Mouse (Mus musculus): ENCODE data around the gene Adamts7.
A peak's percentile ranks its signal among the peaks of the same experiment; 100 is the strongest.

Gene Adamts7

DNA sequence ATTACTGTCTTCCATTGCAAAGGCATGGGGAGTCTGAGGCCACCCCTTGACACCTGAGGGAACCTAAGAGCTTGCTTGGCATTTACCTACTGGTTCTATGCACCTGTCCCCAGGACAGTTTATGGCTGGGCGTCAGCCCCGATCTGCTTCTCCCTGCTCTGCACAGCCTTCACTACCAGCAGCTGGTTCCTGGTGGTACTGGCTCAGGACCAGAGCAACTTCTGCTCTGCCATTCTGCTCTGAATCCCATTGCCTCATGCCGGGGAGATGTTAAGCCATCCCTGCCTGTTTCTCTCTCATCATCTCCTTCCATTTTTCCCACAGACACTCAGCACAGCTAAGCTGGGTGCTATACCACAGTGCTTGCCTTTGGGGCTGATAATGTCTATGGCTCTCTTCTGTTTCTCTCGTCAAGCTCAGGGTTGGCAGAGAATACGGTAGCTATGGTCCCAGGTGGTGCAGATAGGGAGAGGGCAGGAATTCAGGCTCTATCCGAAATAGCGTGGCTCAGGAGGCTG lies 35.1 kb downstream of the Adamts7 start:
- no peak for DNase-seq (ENCODE audit: low read depth, low spot score)

DNA sequence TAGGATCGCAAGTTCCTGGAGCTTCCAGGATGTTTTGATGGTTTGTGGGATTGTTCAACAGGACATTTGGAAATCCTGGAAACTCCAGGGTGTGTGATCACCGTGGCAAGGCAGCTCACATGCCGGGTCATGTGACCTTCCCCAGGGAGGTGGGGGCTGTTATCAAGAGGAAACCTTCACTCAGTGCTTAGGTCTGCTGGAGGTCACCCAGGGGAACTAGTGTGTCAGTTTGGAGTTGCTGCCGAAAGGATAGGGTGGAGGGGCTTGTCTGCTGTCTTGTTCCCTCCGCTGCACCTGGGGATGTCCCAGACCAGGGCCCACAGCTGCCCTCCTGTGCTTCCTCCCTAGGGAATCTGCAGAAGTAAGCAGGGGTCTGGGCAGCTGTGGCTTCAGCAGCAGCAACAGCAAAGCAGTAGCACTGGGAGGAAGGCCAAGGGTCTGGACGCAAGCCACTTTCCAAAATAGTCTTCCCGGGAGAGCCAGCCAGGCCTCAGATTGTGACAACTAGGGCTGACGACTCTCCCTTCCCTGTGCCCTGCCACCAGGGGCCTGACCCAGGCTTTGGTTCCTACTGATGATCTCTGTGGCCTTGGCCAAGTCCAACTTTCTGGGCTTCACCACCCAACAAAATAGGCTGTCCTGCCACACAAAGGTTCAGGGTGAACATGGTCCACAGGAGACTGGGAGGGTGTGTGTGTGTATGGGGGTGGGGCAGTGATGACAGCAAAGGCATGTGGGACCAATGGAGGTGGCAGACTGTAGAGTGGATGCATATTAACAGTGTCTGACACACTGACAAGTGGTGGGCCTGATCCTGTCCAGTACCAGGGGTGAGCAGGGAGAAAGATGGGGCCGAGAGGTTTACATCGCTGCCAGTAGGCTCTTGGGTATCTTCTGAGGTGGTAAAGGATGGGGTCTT lies 35.9 kb downstream of the Adamts7 start:
- peak; percentile 62 for DNase-seq (ENCODE audit: low read depth, low spot score)

DNA sequence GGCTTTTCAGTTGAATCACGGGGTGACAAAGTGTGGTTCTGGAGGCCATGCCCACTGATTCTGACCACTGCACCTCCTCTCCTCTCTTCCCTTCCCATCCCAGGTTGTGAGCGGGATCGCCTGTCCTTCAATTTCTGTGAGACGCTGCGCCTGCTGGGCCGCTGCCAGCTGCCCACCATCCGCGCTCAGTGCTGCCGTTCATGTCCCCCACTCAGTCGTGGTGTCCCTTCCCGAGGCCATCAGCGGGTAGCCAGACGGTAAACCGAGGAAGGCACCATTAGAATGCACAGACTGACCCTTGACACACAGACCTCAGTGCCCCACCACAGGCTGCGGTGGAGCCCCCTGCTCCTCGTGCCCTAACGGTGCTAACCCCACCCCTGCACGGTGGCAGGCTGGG lies 36.7 kb downstream of the Adamts7 start:
- DNase-seq (ENCODE audit: low read depth, low spot score) = no peak

DNA sequence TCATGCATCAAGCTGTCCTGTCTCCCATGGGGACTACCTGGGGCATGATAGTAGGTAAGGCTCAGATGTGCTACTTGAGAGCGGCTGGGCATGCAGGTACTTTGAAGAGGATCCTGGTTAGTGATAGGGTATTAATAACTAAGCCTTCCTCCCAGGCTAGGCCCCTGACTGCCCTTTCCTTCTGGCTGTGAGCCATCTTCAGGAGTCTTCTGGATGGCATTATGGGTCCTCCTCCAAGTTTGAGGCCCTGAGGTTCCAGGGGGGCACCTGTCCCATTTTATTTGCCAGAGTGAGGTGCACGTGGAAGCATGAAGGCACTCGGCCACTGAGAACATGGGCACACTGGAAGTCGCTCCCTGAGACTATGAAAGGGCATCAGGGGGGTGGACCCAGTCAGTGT lies 37.6 kb downstream of the Adamts7 start:
- no peak for DNase-seq (ENCODE audit: low read depth, low spot score)

DNA sequence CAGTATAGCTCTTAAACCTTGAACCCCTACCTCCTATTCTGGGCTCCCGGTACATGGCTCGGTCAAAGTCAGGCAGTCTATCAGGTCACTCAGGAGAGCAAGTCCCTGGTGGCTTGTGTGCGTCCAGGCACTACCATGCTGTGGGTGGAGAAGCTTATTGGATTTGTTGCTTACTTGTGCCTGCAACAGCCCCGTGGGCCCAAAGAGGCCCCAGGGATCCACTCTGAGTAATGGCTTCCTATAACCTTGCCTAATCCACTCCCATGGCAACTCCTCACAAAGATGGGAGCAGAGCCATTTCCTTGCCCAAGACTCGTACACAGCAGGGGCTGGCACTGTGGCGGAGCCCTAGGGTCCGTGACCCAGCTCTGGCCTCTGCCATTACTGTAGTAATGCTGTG lies 38.2 kb downstream of the Adamts7 start:
- no peak for DNase-seq (ENCODE audit: low read depth, low spot score)

DNA sequence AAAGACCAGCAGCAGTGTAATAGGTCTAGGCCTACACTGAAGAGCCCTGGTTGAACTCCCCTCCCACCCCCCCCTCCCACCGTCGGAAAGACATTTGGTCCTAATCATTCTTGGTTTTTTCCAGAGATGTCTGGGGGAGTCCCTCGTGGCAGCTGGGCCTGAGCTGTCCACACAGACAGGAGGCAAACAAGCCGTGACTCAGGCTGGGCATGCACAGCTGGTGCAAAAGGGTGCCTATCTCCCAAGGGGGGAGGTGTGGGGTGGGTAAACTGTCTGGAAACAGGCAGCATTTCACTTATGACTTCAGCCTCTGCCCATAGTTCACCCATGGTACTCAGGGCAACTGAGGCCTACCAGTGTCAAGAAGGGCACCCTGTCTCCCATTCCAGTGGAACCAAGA lies 38.7 kb downstream of the Adamts7 start:
- no peak for DNase-seq (ENCODE audit: low read depth, low spot score)

DNA sequence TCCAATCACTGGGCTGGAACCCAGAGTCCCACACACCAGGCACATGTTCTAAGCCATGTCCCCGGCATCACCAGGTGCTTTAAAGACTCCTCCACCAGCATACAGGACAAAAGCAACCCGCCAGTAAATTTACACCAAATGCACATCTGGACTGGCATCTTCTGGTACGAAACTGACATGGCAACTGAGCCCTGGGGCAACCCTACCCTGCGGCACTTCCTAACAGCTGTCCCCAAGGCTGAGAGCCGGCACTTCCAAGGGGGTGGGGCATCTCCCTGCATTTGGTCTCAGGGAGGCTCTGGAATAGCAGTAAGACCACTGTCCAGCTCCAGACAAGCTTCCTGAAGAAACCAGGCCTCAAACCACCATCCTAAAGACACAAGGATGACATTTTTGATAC lies 40.4 kb downstream of the Adamts7 start:
- DNase-seq (ENCODE audit: low read depth, low spot score) = peak; percentile 7

DNA sequence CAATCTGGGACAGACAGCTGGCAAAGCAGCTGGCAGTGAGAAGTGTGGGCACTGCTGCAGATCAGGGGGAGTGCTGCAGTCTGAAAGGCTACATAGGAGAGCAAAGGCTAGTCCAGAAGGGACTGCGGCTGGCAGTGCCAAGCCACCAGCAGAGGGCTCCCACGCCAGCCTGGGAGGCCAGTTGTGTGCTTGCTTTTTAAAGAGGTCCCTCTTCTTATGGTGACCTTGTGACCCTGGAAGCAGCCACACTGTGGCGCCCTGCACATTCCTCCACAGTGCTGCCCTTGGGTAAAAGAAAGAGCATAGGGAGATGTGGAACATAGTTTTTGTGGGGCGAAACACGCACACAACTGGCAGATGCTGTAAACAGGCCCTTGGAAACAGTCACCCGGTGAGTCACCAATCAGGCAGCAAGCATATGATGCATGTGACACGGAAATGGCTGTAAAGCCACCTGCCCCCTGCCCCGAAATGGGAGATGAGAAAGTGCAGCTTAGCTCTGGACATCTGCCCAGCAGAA lies 41.6 kb downstream of the Adamts7 start:
- DNase-seq (ENCODE audit: low read depth, low spot score) = peak; percentile 33

DNA sequence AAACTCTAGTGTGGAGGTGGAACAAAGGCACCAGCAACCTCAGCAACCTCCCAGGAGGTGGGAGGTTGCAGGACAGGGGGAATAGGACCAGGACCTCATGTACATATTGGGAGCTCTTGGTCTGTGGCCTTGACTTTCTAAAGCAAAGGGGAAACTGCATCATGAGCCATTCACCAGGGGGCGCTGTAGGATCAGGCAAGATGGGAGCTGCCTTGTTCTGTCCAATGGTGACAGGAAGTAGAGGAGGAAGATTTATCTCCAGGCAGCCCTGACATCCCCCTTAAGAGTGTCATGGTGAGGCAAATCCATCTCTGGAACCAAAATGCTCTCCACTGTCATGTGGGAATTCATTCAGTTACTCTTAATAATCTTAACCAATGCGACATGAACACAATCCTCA lies 43.6 kb downstream of the Adamts7 start:
- peak; percentile 87 for DNase-seq (ENCODE audit: low read depth, low spot score)

DNA sequence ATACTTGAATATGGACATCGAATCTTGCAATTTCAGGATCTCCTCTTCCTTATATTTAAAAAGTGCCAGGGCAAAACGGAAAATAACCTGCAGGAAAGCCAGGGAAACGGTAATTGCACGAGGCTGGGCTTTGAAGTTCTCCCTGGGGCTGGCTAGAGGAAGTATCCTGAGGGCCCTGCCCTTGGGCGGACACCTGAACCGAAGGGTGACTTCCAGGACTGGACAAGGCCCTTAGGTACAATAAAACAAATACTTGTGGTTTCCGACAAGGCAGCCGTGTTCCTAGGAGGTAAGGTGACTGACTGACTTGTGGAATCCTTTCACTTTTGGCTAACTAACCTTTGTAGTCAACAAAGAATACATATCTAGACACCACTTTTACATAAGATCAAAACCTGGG lies 44.9 kb downstream of the Adamts7 start:
- DNase-seq (ENCODE audit: low read depth, low spot score) = no peak

DNA sequence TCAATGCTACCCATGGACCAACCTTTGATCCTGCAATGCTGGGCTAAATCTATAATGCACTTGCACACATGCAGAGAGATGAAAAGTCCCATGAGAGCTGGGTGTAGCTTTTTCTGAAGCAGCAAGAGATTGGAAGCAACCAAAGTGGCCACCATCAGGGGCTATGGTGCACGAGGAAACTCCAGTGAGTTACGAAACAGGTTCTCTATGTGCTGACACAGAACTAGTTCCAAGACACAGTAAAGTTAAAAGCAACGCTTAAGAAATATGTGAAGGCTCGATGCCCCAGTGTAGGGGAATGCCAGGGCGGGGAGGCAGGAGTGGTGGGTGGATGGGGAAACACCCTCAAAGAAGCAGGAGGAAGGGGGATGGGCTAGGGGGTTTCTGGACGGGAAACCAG lies 45.8 kb downstream of the Adamts7 start:
- no peak for DNase-seq (ENCODE audit: low read depth, low spot score)

DNA sequence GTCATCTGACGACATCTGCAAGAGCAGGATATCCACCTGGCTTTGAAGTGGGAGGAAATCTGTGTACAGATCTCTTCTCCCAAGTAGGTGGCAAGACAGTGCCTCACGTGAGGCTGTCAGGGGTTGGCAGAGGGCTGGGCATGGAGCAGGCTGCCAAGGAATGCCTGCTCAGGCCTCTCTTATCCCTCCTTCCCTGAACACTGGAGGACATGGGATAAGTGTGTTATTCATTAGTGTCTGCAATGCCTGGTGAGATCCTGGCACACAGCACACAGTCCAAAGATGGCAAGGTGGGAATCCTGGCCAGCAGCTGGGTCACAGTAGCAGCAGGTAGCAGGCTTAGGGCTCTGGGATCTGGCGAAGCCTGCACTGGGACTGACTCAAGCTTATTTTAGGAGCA lies 50.3 kb downstream of the Adamts7 start:
- DNase-seq (ENCODE audit: low read depth, low spot score) = no peak

DNA sequence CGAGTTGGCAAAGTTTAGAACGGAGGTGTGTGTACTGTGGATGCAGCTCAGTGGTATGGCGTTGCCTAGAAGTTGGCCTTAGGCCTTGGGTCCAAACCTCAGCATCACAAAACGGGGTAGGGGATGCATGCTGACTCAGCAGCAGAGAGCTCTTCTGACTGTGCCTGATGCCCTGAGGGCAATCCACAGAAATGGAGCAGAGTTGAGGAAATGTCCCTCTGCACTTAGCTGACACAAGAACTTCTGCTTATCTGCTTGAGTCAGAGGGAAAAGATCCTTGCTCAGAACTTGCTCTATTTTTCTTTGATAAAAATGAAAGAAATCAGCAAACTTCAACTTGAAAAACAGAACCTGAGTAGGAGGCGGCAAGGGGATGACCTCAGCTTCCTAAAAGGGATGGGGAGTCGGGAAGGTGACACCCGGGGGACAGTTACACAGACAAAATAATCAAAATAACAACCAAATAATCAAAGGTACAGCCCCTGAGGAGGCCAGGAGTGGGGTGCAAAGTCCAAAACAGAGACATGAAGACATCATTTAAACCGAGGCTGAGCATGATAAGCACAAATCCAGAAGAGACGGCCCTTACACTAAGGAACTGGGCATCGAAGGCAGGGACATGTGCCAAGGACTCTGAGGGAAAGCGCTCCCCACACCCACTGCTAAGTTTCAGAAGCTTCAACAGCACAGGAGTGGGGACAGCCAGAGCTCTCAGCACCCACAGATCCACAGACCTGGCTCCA lies 53.6 kb downstream of the Adamts7 start:
- DNase-seq (ENCODE audit: low read depth, low spot score) = peak; percentile 35

DNA sequence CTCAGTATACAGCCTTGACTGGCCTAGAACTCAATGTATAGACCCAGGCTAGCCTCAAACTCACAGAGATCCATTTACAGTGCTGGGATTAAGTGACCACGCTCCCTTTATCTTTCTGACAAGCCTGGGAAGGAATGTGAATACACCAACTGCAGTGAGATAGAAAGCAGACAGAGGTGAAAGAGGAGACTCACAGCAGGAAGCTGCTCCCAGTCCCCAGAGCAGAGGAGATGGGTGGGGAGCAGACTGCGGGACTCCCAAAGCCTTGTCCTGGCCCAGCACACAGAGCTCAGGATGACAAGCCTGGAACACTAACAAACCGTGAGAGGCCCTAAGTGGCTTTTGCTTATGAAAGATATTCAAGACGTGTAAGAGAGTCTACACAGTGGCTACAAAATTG lies 54.6 kb downstream of the Adamts7 start:
- peak; percentile 57 for DNase-seq (ENCODE audit: low read depth, low spot score)

DNA sequence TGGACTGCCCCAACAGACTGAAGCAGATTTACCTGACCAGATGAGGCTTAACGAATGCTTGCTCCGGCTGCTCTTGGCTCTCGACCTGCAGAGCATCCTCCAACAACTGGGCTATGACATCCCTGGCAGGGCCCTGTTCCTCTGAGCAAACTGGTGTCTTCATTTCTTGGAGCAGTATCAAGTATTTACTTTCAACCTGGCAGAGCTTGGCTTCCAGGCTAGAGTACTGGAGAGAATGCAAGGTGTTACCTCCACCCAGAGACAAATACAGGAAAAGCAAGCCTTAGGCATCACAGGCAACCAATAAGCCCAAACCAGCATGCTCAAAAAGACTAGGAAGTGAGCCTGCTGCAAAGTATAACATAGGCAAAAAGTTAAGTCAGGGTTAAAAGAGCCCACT lies 59.4 kb downstream of the Adamts7 start:
- DNase-seq (ENCODE audit: low read depth, low spot score) = no peak

DNA sequence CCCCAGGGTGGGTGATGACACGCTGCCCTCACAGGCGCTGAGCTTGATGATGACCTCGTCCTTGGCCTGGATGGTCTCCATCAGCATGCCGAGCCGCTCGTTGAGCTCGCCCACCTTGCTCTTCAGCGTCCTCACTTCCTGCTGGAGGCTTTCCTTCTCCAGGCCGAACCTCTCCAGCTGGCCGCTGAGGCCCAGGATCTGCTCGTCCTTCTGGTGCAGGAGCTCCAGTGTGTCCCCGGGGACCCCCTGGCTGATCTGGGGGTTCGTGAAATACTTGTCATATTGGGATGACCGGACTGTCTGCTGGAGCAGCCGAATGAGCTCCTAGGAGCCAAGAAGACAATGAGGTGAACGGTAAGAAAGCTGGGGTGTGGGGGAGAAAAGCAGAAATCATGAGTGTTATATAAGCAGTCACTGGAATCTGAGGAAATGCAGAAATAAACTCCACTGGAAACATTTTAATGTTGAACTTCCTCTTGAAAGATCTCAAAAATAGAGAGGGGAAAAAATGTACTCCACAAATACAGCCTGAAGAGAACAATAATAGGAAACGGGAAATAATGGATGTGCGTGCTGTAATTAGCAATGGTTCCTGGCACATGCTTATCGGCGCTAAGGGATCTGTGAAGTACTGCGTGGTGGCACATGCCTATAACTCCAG lies 63.3 kb downstream of the Adamts7 start:
- DNase-seq (ENCODE audit: low read depth, low spot score) = no peak

DNA sequence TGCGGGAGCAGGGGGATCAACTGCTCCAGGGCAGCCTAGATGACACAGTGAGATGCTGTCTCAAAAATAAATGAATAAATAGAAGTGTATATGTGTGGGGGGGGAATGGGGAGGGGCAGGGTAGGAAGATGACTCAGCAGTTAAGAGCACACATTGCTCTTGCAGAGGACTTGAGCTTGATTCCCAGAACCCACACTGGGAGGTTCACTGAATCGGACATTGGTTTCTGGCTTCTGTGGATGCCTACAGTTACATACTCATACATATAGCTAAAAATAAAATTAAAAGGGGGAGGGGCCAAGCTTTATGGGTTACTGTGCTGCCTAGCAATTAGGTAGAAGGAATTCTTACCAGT lies 63.9 kb downstream of the Adamts7 start:
- no peak for DNase-seq (ENCODE audit: low read depth, low spot score)

DNA sequence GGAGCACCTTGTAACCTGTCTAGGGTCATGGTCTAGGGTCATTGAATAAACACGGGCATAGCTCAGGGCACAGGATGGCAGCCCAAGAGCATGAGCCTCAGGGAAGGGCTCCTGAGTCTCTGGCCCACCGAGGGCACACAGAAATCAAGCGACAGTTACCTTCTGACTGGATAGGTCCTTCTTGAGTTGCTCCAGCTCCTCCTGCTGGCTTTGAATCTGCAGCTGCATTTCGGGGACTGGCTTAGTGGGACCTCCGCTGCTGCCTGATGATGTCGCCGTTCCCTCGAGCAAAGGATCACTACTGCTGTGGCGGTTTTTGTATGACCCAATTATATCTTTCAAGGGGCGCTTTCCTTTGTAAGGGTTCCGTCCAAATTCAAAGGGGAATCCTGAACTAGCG lies 64.3 kb downstream of the Adamts7 start:
- DNase-seq (ENCODE audit: low read depth, low spot score) = peak; percentile 21

DNA sequence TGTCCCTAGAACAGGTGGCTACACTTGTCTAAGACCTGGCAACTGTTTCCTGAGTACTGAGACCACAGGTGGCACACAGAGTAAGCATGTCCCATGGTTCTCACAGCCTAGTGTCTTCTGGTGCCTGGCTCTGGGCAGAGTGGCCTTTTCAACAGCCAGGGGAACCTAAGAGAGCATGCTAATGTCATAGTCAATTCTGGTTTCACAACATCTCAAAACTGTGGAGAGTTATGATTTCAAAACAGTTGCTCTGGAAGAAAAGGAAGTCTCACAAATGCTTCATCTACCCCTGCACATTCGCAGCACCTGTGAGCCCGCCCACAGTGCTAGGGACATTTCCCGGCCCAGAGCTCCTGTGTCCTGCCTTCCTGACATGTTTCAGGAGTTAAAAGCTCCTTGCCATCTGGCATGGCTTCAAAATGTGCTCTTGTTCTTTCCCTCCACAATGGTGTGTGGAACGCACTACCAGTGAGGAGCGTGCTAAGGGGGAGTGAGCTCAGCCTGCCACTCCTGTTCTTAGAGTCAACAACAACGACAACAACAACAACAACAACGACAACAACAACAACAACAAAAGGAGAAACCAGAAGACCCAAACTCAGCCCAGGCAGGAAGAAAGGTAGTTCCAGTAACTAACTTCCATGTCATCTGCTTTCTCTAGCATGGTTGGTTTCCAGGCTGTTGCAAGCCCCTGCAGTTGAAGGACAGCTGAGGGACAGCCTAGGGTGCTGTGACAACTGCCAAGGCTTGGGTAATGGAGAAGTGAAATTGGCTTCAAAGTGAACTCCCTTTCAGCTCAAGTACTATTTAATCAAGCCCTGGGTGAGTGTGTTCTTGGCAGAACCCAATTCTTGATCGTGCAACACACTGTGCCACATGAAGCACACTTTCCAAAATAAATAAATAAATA lies 70.2 kb downstream of the Adamts7 start:
- no peak for DNase-seq (ENCODE audit: low read depth, low spot score)

DNA sequence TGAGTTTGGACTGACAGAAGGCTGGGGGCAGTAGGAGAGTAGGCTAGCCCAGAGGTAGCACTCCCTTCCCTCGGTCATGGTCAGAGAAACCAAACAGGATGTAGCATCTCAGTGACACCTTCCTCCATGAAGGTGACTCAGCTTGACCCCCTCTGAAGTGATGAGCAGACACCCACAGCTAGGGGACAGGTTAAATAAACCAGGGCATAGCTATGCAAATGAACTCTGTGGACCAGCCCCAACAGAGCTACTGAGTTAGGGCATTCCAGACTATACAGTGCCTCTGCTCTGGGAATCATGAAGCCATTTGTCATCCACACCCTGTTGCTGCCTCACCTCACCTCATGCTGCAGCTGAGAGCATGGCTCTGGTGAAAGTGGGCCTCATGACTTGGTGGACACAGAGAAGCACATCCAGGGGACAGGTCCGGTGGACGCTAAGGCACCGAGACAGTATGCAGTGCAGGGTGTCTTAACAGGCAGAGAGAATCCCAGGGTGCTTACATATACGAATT lies 71.1 kb downstream of the Adamts7 start:
- DNase-seq (ENCODE audit: low read depth, low spot score) = peak; percentile 45

DNA sequence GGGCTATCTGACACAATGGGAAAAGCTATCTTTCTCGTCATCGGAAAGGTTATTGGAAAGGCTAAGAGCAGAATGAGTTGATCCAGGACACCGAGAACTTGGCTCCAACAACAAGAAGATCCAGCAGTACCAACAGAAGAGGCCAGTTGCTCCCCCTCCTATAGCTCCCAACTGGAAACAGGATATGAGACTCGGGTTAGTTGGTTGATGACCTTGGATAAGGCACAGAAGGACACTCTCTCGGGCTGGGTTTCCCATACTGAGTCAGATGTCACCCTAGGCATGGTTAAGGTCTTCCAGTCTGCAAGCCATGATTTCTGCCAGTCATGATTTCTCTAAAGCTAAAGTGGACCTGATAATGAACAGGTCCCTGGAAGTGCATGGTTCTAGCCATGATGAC lies 71.9 kb downstream of the Adamts7 start:
- no peak for DNase-seq (ENCODE audit: low read depth, low spot score)
